Mouse (Mus musculus): ENCODE measurements at regions not wholly inside any gene's neighbourhood (a gene's known extent, or its start where the extent isn't known, plus 50 kb on each side); places are given as distances from the start of the nearest gene placed in this dataset.

- Histone ChIP-seq H3K27ac (ENCODE audit: low read depth, low read length) (no peak overlapping the region), H3K27me3 (ENCODE audit: insufficient read depth, low read length) (no peaks in the 10 kb centered on the region), H3K4me1 (ENCODE audit: insufficient read depth) (no peaks in the 10 kb centered on the region), H3K4me3 (ENCODE audit: low read depth, low read length) (no peak overlapping the region), H3K4me2 (ENCODE audit: low read depth) (no peak overlapping the region), H3K36me3 (ENCODE audit: insufficient read depth) (no peaks in the 10 kb centered on the region), H3K9ac (no peak overlapping the region), H3K9me3 (ENCODE audit: low read length) (no peaks in the 10 kb centered on the region)
- TF ChIP-seq CTCF (IDR thresholded peaks at IDR 0.05; ENCODE audit: low read depth): no peak
- ATAC-seq: peak; percentile 66
- 66% methylated on average over 6 of the region's 6 CpGs for WGBS
- no peak for DNase-seq
Measured at GRCm38 (mm10) chr15:45016741-45017140, 4882.6 kb downstream of the 9330182O14Rik start.

- Histone ChIP-seq H3K27me3 (ENCODE audit: insufficient read depth, low read length) (no peaks in the 10 kb centered on the region), H3K4me1 (ENCODE audit: insufficient read depth) (no peaks in the 10 kb centered on the region), H3K36me3 (ENCODE audit: insufficient read depth) (no peaks in the 10 kb centered on the region), H3K27ac (ENCODE audit: low read depth, low read length) (no peak overlapping the region), H3K9ac (no peak overlapping the region), H3K4me2 (ENCODE audit: low read depth) (no peak overlapping the region), H3K4me3 (ENCODE audit: low read depth, low read length) (no peak overlapping the region), H3K9me3 (ENCODE audit: low read length) (no peaks in the 10 kb centered on the region)
- TF ChIP-seq CTCF (IDR thresholded peaks at IDR 0.05; ENCODE audit: low read depth): no peak
- WGBS: 82% methylated on average over 5 of the region's 5 CpGs
- no peak for ATAC-seq
- DNase-seq: no peak
Measured at GRCm38 (mm10) chr15:45018086-45018485, 4883.9 kb downstream of the 9330182O14Rik start.

GRCm38 (mm10) chr15:45021790-45022189 is 4887.6 kb downstream of the 9330182O14Rik start:
- Histone ChIP-seq H3K4me3 (ENCODE audit: low read depth, low read length) (no peak overlapping the region), H3K4me1 (ENCODE audit: insufficient read depth) (no peaks in the 10 kb centered on the region), H3K27ac (ENCODE audit: low read depth, low read length) (no peak overlapping the region), H3K9me3 (ENCODE audit: low read length) (no peaks in the 10 kb centered on the region), H3K27me3 (ENCODE audit: insufficient read depth, low read length) (no peaks in the 10 kb centered on the region), H3K36me3 (ENCODE audit: insufficient read depth) (no peaks in the 10 kb centered on the region), H3K4me2 (ENCODE audit: low read depth) (no peak overlapping the region), H3K9ac (no peak overlapping the region)
- no peak for TF ChIP-seq CTCF (IDR thresholded peaks at IDR 0.05; ENCODE audit: low read depth)
- WGBS: 62% methylated on average over 2 of the region's 2 CpGs
- DNase-seq: peak; percentile 30
- peak; percentile 61 for ATAC-seq
